Mouse (Mus musculus) heart, adult 2 months (tissue): ENCODE data around the gene Swi5. TPM values are rescaled to one million over a fixed set of nuclear protein-coding genes. Genes with fewer than 3 reads are reported as not detected.
"Not testable (repeated sequence)": the region's sequence is repeated elsewhere in the genome, so short reads cannot be mapped to it uniquely, and the experiment has no call there.

Experiments
- DNase-seq, 2 experiments: peaks; one replicate each; pipeline ENCODE4 v3.0.0; 2021
- H3K27ac ChIP-seq: fragments of 200-600 bp; 2 replicates; pipeline ENCODE4 v1.8.1; 2022
- H3K27me3 ChIP-seq: fragments of 200-500 bp; 2 replicates; pipeline ENCODE4 v1.6.1; 2012; ENCODE audit warnings: mild to moderate bottlenecking, low read length, inconsistent platforms, mixed read lengths; ENCODE audit not compliant: control insufficient read depth, insufficient read depth
- H3K36me3 ChIP-seq: fragments of 200-500 bp; 2 replicates; pipeline ENCODE4 v1.6.1; 2012; ENCODE audit warnings: low read length, inconsistent platforms; ENCODE audit not compliant: control insufficient read depth, insufficient read depth
- H3K4me1 ChIP-seq: fragments of 200-500 bp; 2 replicates; pipeline ENCODE4 v1.6.1; 2011; ENCODE audit warnings: low read length; ENCODE audit not compliant: control insufficient read depth, insufficient read depth
- H3K4me3 ChIP-seq: fragments of 200-600 bp; 2 replicates; pipeline ENCODE4 v1.8.1; 2022
- H3K79me2 ChIP-seq: fragments of 200-500 bp; replicated peaks from 2 replicates; pipeline ENCODE4 v1.6.1; 2012; ENCODE audit warnings: mild to moderate bottlenecking, inconsistent platforms, low read length, moderate library complexity, mixed read lengths; ENCODE audit not compliant: control insufficient read depth, insufficient read depth
- H3K9ac ChIP-seq: fragments of 200-500 bp; 2 replicates; pipeline ENCODE4 v1.6.1; 2012; ENCODE audit warnings: low read depth, mild to moderate bottlenecking, control low read depth, inconsistent platforms, low read length, mixed read lengths
- CTCF ChIP-seq: fragments of 200-600 bp; IDR thresholded peaks from 2 replicates; pipeline ENCODE4 v1.8.1; 2022; ENCODE audit warnings: antibody characterized with exemption, mild to moderate bottlenecking, moderate library complexity
- EP300 ChIP-seq: fragments of 200-500 bp; IDR thresholded peaks from 2 replicates; pipeline ENCODE4 v1.6.1; 2011; ENCODE audit warnings: low read depth, low read length, control low read depth; ENCODE audit not compliant: insufficient read depth
- POLR2A ChIP-seq: fragments of 200-500 bp; IDR thresholded peaks from 2 replicates; pipeline ENCODE4 v1.6.1; 2011; ENCODE audit warnings: mild to moderate bottlenecking, low read depth, low read length, control low read depth; ENCODE audit not compliant: insufficient read depth
- WGBS: fragments of 180-500 bp; shearing (Covaris S2); methylation state at CpG from one replicate; pipeline ENCODE4 v1.1.7; 2018; 5-methylcytosine and 5-hydroxymethylcytosine counted together
- intact Hi-C: fragments of 180-260 bp; cut with DNase I; formaldehyde crosslinking; loops from one replicate; pipeline ENCODE4 v1.15.1; 2025
- polyA plus RNA-seq: library from polyadenylated mRNA; depleted of rRNA; stranded (reverse); fragments of >200 nt; gene quantifications from 2 replicates; pipeline ENCODE4 v1.2.3, GENCODE M21; 2012
- total RNA-seq, 2 experiments: library from RNA; stranded (reverse); gene quantifications; 2 replicates each; pipeline ENCODE4 v1.2.3; 2021

Gene Swi5
- total and polyA plus RNA-seq, 3 experiments: 173 to 233 (median 205) TPM

DNA sequence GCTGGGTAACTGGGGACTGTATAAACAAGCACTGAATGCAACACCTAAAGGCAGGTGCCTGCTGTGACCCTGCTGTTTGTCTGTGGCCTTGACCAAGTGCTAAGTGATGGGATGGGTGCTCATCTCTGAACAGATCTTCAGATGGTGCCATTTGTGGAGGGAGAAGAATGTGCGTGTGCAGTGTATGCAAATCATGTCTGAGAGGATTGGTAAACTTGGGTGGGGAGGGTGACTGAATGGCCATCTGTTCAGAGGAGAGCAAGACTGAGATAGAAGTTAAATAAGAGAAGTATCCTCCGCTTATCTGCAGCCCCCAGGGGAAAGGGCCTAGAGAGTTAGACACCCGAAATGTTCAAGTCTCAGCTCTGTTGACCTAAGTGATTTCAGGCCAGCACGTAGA is 11.6 kb upstream of the Swi5 start:
- peaks cover 1% of the 10 kb centered on the region for H3K4me1 ChIP-seq
- H3K27ac ChIP-seq: no peak overlapping the region
- TF ChIP-seq POLR2A (no peak), CTCF (no peak), EP300 (no peak)
- no peak for DNase-seq
- H3K9ac ChIP-seq: no peak overlapping the region
- intact Hi-C loops: no loop called here
- H3K27me3 ChIP-seq: no peaks in the 10 kb centered on the region
- H3K79me2 ChIP-seq: no peaks in the 10 kb centered on the region
- 83% methylated on average over 4 of the region's 4 CpGs for WGBS
- H3K4me3 ChIP-seq: no peak overlapping the region
- H3K36me3 ChIP-seq: no peaks in the 10 kb centered on the region

DNA sequence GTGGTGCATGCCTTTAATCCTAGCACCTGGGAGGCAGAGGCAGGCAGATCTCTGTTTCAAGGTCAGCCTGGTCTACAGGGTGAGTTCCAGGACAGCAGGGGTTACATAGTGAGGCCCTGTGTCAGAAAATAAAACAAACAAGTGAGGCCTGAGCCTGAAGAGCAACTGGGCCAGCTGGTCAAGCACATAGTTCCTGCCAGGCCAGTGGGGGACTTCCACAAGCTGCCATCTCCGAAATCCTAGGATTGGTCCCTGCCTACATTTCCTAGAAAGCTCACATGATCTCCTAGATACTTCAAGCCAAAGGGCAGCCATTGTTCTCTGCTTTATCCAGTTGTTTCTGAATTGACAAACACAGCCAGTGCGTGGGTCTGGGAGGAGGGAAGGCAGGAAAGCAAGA is 8.0 kb upstream of the Swi5 start:
- H3K9ac ChIP-seq, intact Hi-C loops, H3K27me3 ChIP-seq, H3K27ac ChIP-seq, H3K4me1 ChIP-seq, H3K79me2 ChIP-seq, H3K36me3 ChIP-seq, DNase-seq, H3K4me3 ChIP-seq: not testable (repeated sequence)
- WGBS: 73% methylated on average over 2 of the region's 2 CpGs

DNA sequence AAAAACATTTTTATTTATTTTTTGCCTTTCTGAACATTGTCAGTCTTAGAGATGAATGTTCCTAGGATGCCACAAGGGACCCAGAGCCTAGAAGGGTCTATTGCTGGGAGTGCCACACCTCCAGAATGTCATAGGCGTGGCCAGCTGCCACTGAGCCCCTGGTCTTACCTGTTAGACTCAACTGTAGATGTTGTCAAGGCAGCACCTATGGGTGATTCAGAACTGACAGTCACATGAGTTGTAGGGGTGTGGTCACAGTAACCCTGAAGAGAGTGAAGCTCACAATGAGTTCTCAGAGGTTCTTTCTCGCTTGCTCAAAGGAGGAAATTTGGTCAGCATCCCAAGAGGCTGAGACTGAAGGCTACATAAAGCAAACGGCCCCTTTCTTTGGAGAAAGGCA is 7.4 kb upstream of the Swi5 start:
- TF ChIP-seq EP300: no peak
- no peak for TF ChIP-seq POLR2A
- no peak for TF ChIP-seq CTCF
- Histone ChIP-seq H3K4me3 (no peak overlapping the region), H3K4me1 (peaks cover 5% of the 10 kb centered on the region), H3K36me3 (no peaks in the 10 kb centered on the region; the same call in 1 of the 2 replicates), H3K79me2 (peaks cover 2% of the 10 kb centered on the region; the same call in 1 of the 2 replicates), H3K27ac (no peak overlapping the region), H3K9ac (no peak overlapping the region), H3K27me3 (no peaks in the 10 kb centered on the region)
- DNase-seq: no peak
- intact Hi-C loops: no loop called here
- WGBS: 69% methylated on average over 3 of the region's 3 CpGs

DNA sequence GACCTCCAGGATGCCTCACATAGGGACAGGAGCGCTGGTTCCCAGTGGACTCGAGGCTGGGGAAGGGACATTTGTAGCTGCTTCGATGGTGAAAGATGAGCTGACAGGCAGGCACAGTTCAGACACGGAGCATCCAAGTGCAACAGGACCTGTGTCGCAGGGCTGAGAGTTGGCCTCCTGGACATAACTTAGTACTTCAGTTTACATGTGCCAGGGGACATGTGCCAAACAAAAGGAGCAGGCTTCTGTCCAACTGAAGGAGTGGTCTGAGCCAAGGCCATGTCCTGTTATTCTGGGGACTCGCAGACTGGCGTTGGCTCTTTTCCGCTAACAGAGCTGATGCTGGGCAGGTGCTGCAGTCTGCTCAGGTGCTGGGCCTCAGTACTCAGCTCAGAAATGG is 6.5 kb upstream of the Swi5 start:
- Histone ChIP-seq H3K4me3 (no peak overlapping the region), H3K27me3 (no peaks in the 10 kb centered on the region), H3K9ac (no peak overlapping the region), H3K36me3 (no peaks in the 10 kb centered on the region; the same call in 1 of the 2 replicates), H3K4me1 (peaks cover 5% of the 10 kb centered on the region), H3K79me2 (peaks cover 2% of the 10 kb centered on the region; the same call in 1 of the 2 replicates), H3K27ac (peak overlapping the region; percentile 9; the same call in 1 of the 2 replicates)
- 18% methylated on average over 8 of the region's 8 CpGs for WGBS
- intact Hi-C loops: no loop called here
- peak; percentile 61 to 79 for DNase-seq
- TF ChIP-seq POLR2A: no peak
- 0 out of 2 replicates have a peak, but pooled peaks have one; percentile 20 for TF ChIP-seq EP300
- TF ChIP-seq CTCF: no peak

DNA sequence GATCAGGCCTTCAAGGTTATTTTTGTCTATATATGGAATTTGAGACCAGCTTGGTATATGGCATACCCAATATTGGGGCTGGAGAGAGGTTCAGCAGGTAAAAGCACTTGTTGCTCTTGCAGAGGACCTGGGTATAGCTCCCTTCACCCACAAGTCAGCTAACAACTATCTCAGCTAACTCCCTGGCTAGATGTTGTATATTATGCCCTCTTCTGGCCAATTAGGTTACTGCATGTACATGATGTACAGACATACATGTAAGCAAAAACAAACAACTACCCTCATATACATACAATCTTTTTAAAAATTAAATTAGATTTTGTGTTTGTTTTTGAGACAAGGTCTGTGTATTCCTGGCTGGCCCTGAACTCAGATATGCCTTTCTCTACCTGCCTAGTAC is 1.7 kb upstream of the Swi5 start:
- H3K27ac ChIP-seq: no peak overlapping the region
- TF ChIP-seq CTCF (peak; percentile 85), EP300 (no peak)
- H3K4me3 ChIP-seq: no peak overlapping the region
- H3K79me2 ChIP-seq: peaks cover 2% of the 10 kb centered on the region; the same call in 1 of the 2 replicates
- peaks cover 7% of the 10 kb centered on the region for H3K4me1 ChIP-seq
- H3K27me3 ChIP-seq: no peaks in the 10 kb centered on the region
- no peak for DNase-seq
- H3K36me3 ChIP-seq: peaks cover 2% of the 10 kb centered on the region; the same call in 1 of the 2 replicates
- H3K9ac ChIP-seq: no peak overlapping the region
- intact Hi-C loops: loop anchor here (2.0 kb wide), 1 partner anchor 151 kb away; no protein-coding TSS in a partner anchor

DNA sequence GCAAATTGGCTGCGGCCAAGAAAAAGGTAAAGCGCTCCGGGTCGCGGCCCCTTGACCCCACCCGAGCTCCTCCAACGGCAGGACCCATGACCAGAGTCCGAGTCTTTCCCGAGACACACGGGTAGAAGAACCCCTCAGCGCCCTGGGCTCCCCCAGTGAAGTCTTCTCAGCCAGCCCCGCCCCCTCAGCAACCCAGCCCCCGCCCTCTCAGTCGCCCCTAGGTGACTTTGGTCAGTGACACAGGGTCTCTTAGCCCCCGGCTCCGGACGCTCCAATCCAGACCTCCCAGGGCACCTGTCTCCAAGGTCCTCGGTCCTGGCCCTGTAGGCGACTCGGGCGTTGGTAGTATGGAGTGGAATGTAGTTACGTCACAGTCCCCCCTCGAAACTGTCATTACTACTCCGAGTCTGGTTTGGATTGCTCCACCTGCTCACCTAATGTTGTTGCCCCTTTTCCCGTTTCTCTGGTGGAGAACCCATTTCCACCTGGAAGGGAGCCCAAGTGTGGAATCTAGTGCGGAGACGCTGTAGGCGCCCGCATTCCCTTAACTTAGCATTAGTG is 576 bp upstream of the Swi5 start:
- no peak for DNase-seq
- H3K79me2 ChIP-seq: peaks cover 2% of the 10 kb centered on the region; the same call in 1 of the 2 replicates
- WGBS: under 1% methylated on average over 28 of the region's 29 CpGs
- peaks cover 3% of the 10 kb centered on the region; the same call in 1 of the 2 replicates for H3K4me1 ChIP-seq
- intact Hi-C loops: loop anchor here (2.0 kb wide), 1 partner anchor 150 kb away; no protein-coding TSS in a partner anchor
- H3K27me3 ChIP-seq: no peaks in the 10 kb centered on the region
- peak overlapping the region; percentile 86 for H3K27ac ChIP-seq
- peak overlapping the region; percentile 57 for H3K9ac ChIP-seq
- peak overlapping the region; percentile 77 for H3K4me3 ChIP-seq
- peaks cover 2% of the 10 kb centered on the region; the same call in 1 of the 2 replicates for H3K36me3 ChIP-seq
- no peak for TF ChIP-seq POLR2A
